Mouse (Mus musculus) midbrain, embryonic 16.5 days (tissue): Measurements from ENCODE around the gene Tmem41a. TPM values are rescaled to one million over a fixed set of nuclear protein-coding genes. Genes with fewer than 3 reads are reported as not detected.

Source experiments
- polyA plus RNA-seq: library from polyadenylated mRNA; unstranded; fragments of >200 nt; fragmentation: Nextera tagmentation; extraction: Ambion mirVana; gene quantifications from 2 replicates; pipeline ENCODE4 v1.2.1, GENCODE M21; 2015

Gene Tmem41a
- polyA plus RNA-seq, 1 experiment from 2014 or later, result 42.2 TPM

Other genes starting within 250 kb of the Tmem41a start
- gene Ehhadh, start 159.7 kb downstream of the Tmem41a start, polyA plus RNA-seq, result 1.8 and 1.9 TPM in 2 replicates
- gene Map3k13, start 153.2 kb downstream of the Tmem41a start, polyA plus RNA-seq, result 6.4 TPM in 2 replicates
- 0.58 and 0.92 TPM in 2 replicates for gene Liph, start 48.1 kb upstream of the Tmem41a start, polyA plus RNA-seq
- gene Senp2, start 61.9 kb upstream of the Tmem41a start, polyA plus RNA-seq, result 47.7 and 49.4 TPM in 2 replicates
- gene Igf2bp2, start 215.7 kb upstream of the Tmem41a start, polyA plus RNA-seq, result 9.7 and 13.0 TPM in 2 replicates